Mouse (Mus musculus) cortical plate, adult 2 months (tissue): Measurements from ENCODE around the gene Olfr1423. TPM values are rescaled to one million over a fixed set of nuclear protein-coding genes. Genes with fewer than 3 reads are reported as not detected.

ENCODE experiments used
- H3K27ac ChIP-seq: fragments of 200-500 bp; 2 replicates; pipeline ENCODE4 v1.5.1; 2012; ENCODE audit warnings: low read length, control low read depth, inconsistent platforms; ENCODE audit not compliant: insufficient read depth
- H3K4me1 ChIP-seq: fragments of 200-500 bp; 2 replicates; pipeline ENCODE4 v1.6.1; 2011; ENCODE audit warnings: low read length; ENCODE audit not compliant: control insufficient read depth, insufficient read depth
- H3K4me3 ChIP-seq: fragments of 200-500 bp; 2 replicates; pipeline ENCODE4 v1.5.1; 2011; ENCODE audit warnings: mild to moderate bottlenecking, low read length, control low read depth; ENCODE audit not compliant: insufficient read depth
- CTCF ChIP-seq: fragments of 200-500 bp; IDR thresholded peaks from 2 replicates; pipeline ENCODE4 v1.5.1; 2011; ENCODE audit warnings: mild to moderate bottlenecking, control low read depth, low read length; ENCODE audit not compliant: insufficient read depth; ENCODE audit errors: extremely low read depth
- POLR2A ChIP-seq: fragments of 200-500 bp; IDR thresholded peaks from 2 replicates; pipeline ENCODE4 v1.6.1; 2011; ENCODE audit warnings: mild to moderate bottlenecking, low read length, control low read depth; ENCODE audit not compliant: insufficient read depth; ENCODE audit errors: extremely low read depth
- polyA plus RNA-seq: library from polyadenylated mRNA; depleted of rRNA; stranded (reverse); fragments of >200 nt; gene quantifications from 2 replicates; pipeline ENCODE4 v1.2.3, GENCODE M21; 2012

Gene Olfr1423
- polyA plus RNA-seq, 1 experiment = not detected

- H3K4me1 ChIP-seq = 0 out of 2 replicates have a peak, but pooled peaks cover 2% of the 10 kb centered on the region
- no peak overlapping the region for H3K4me3 ChIP-seq
- TF ChIP-seq POLR2A (no peak), CTCF (peak; percentile 26; the same call in 1 of the 2 replicates)
- H3K27ac ChIP-seq = no peak overlapping the region
Observed at GRCm38 (mm10) chr19:12015708-12016107, 25.4 kb downstream of the Olfr1423 start.

- Histone ChIP-seq H3K27ac (no peak overlapping the region), H3K4me1 (0 out of 2 replicates have a peak, but pooled peaks cover 2% of the 10 kb centered on the region), H3K4me3 (peak overlapping the region; percentile 11)
- TF ChIP-seq CTCF = no peak
- no peak for TF ChIP-seq POLR2A
Observed at GRCm38 (mm10) chr19:12013228-12013627, 27.9 kb downstream of the Olfr1423 start.

DNA sequence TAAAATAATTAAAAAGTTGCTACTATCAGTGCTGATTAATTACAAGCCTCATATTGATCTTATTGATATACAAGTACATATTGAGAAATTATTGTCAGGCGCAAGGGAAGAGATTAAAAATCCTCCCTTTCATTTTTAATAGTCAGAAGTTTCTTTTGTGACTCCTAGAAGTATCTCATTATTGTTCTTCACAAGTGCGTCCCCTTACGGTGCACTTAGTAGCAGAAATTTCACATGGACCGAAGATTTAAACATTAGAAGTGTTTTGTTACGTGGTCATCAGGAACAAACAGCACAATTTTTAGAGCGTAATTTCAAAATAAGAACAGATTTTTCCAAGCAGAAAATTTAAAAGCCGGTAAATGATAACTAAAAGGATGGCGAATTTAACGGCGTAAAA is 28.5 kb downstream of the Olfr1423 start:
- no peak for TF ChIP-seq POLR2A
- no peak for TF ChIP-seq CTCF
- Histone ChIP-seq H3K4me1 (0 out of 2 replicates have a peak, but pooled peaks cover 2% of the 10 kb centered on the region), H3K4me3 (peak overlapping the region; percentile 77), H3K27ac (no peak overlapping the region)

GRCm38 (mm10) chr19:12011560-12012556 is 29.3 kb downstream of the Olfr1423 start:
- Histone ChIP-seq H3K4me3 (peak overlapping the region; percentile 77), H3K27ac (no peak overlapping the region), H3K4me1 (0 out of 2 replicates have a peak, but pooled peaks cover 2% of the 10 kb centered on the region)
- peak; percentile 43 for TF ChIP-seq CTCF
- no peak for TF ChIP-seq POLR2A

GRCm38 (mm10) chr19:12010916-12011559 is 30.1 kb downstream of the Olfr1423 start:
- Histone ChIP-seq H3K27ac (no peak overlapping the region), H3K4me3 (peak overlapping the region; percentile 77), H3K4me1 (0 out of 2 replicates have a peak, but pooled peaks cover 2% of the 10 kb centered on the region)
- TF ChIP-seq CTCF (no peak), POLR2A (no peak)

DNA sequence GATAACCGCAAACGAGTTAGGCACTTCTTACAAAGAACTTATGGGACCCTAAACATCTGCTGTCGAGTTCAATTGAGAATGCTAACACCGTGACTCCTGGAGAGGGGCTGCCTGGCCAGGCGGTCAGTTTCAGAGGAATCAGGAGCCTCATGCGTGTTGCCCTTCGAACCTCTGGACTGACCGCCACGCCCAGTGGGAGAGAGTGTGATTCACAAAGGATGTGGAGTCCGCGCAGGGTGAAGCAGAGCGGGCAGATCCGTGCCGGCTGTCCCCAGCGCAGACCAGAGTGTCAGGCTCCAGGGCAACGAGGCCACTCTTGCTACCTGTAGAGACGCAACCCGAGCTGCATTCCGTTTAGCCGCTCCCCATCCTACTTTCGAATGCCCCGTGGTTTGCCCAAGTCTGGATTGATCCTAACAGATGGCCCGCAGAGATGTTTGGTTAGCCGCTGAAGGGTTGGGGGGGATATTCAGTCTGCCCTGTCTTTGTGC is 30.8 kb downstream of the Olfr1423 start:
- Histone ChIP-seq H3K4me3 (peak overlapping the region; percentile 77), H3K4me1 (0 out of 2 replicates have a peak, but pooled peaks cover 2% of the 10 kb centered on the region), H3K27ac (peak overlapping the region; percentile 34)
- TF ChIP-seq POLR2A (no peak), CTCF (no peak)

DNA sequence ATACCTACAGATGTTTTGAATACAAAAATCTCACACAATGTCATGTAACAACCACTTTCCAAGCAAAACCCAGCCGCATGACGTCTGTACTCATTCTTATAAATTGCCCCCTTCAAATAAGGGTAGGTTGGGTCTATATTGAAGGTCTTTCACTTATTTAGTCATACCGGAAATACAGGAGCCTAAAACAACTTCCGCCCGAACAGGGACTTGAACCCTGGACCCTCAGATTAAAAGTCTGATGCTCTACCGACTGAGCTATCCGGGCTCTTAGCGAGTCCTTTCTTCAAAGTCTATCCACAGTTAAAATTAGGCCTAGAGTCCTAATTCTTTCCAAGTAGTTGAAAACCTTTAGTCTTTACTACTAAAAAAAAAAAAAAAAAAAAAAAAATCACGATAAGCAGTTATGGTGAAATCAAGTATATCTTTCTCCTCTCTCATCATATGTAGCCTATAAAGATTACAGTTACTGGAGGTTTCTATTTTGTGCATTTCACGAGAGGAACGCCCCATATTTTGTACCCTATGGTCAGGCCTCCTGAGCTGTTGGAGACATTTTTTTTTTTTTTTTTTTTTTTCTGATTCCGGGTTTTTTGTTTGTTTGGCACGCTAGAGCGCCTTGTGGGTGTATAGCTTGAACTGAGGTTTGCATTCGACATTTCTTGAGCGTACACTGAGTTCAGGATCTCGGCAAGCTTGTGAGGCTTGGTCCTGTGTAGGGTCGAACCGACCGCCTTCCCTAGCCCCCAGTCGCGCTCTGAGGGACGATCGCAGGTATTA is 31.4 kb downstream of the Olfr1423 start:
- H3K4me3 ChIP-seq = peak overlapping the region; percentile 77
- TF ChIP-seq CTCF = no peak
- TF ChIP-seq POLR2A = no peak
- H3K4me1 ChIP-seq = 0 out of 2 replicates have a peak, but pooled peaks cover 2% of the 10 kb centered on the region
- H3K27ac ChIP-seq = peak overlapping the region; percentile 34

DNA sequence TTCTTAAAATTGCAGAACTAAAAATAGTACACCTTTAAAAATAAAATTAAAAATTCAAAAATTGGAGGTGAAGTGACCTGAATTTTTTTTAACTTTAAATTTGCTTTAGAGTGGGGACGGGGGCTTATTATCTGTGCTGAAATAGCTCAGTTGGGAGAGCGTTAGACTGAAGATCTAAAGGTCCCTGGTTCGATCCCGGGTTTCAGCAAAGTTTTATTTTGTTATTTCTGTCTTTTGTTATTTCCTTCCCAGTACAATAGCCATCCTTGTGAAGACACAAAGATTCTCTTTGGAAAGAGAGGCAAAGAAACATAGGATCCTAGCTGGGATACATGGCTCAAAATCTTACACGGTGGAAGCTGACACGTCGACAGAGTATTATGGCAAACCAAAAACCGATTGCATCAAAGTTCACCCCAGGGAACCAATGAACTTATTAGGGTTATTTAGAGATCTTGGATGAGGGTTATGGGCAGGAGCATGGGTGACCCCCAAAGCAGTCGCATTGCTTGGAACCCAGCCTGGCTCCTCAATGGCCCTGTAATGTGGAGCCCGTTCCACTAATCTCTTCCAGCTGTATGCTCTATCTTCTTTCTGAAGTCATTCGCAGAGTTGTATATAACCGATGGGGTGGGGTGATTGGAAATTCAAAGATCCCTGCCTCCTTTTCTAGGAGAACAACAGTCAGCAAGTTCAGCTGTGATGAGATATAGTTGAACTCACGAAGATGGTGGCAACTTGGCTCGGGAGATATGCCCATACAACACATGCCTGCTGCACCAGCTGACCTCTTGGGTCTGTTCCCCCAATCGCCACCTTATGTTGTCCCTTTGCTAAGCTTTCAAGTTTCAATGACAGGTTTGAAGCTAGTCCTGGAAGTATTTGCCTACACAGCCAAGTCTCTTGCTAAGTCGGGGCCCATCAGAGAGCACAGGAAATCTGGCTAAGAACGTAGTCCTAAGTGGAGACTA is 32.4 kb downstream of the Olfr1423 start:
- H3K4me3 ChIP-seq = no peak overlapping the region
- TF ChIP-seq POLR2A (no peak), CTCF (no peak)
- no peak overlapping the region for H3K27ac ChIP-seq
- peaks cover 6% of the 10 kb centered on the region; the same call in 1 of the 2 replicates for H3K4me1 ChIP-seq
